Mouse (Mus musculus): ENCODE measurements around the gene Mocs2. TPM values are rescaled to one million over a fixed set of nuclear protein-coding genes. Genes with fewer than 3 reads are reported as not detected.

Mocs2 gene
- total and polyA plus RNA-seq, 3 experiments, result 29.4 to 38.1 (median 34.9) TPM

GRCm38 (mm10) chr13:114834580-114834979, 16.5 kb downstream of the Mocs2 start:
- H3K27me3 ChIP-seq (replicated peaks), result no peaks in the 10 kb centered on the region
- no peak overlapping the region for H3K4me3 ChIP-seq (replicated peaks in 1 of 3; ENCODE audit: low read depth in 2 of 3, low read length in 2 of 3, poor library complexity in 1 of 3)
- no peaks in the 10 kb centered on the region for H3K79me2 ChIP-seq (replicated peaks; ENCODE audit: control insufficient read depth, extremely low read depth, insufficient read depth, poor library complexity, severe bottlenecking)
- in situ Hi-C loops (cut with MboI; ENCODE audit: low pct_ligation_motif_present, low pct_unique_long_range_greater_than_20kb, low sequenced_read_pairs), result no loop called here
- H3K9ac ChIP-seq (ENCODE audit: insufficient read depth, low read depth), result no peak overlapping the region
- peak; percentile 54 for DNase-seq (ENCODE audit: extremely low read depth)
- dilution Hi-C loops (cut with MboI; ENCODE audit: extremely low pct_ligation_motif_present, extremely low pct_unique_long_range_greater_than_20kb, low sequenced_read_pairs), result no loop called here
- H3K27ac ChIP-seq (ENCODE audit: insufficient read depth, low read depth), result peak overlapping the region; percentile 11; the same call in 1 of the 2 replicates
- H3K4me2 ChIP-seq (ENCODE audit: insufficient read depth, low read depth, poor library complexity, severe bottlenecking), result peak overlapping the region; percentile 37
- H3K9me3 ChIP-seq (replicated peaks; ENCODE audit: low read length), result no peaks in the 10 kb centered on the region
- TF ChIP-seq RAD21 (IDR thresholded peaks at IDR 0.05; ENCODE audit: low read depth, low read length) (no peak), ETS1 (conservative IDR thresholded peaks at IDR 0.05; ENCODE audit: low read depth, low read length) (peak; percentile 73), ZNF384 (IDR thresholded peaks at IDR 0.05; ENCODE audit: low read depth, low read length) (peak; percentile 68), IRF4 (IDR thresholded peaks at IDR 0.05; ENCODE audit: low read depth, low read length) (peak; percentile 40; the same call in 1 of the 2 replicates), BHLHE40 (IDR thresholded peaks at IDR 0.05; ENCODE audit: low read depth, low read length) (peak; percentile 71), MEF2A (IDR thresholded peaks at IDR 0.05; ENCODE audit: borderline replicate concordance, low read depth, low read length) (peak; percentile 68), RCOR1 (conservative IDR thresholded peaks at IDR 0.05; ENCODE audit: low read depth, low read length) (peak; percentile 66; the same call in 1 of the 2 replicates), MAZ (IDR thresholded peaks at IDR 0.05; ENCODE audit: low read depth, low read length) (no peak), USF1 (IDR thresholded peaks at IDR 0.05; ENCODE audit: low read depth, low read length) (no peak), MAX (IDR thresholded peaks at IDR 0.05; ENCODE audit: low read length) (peak; percentile 55; the same call in 1 of the 2 replicates), HCFC1 (IDR thresholded peaks at IDR 0.05; ENCODE audit: low read depth, low read length) (peak; percentile 23; the same call in 1 of the 2 replicates), MXI1 (IDR thresholded peaks at IDR 0.05; ENCODE audit: low read depth, low read length) (peak; percentile 59; the same call in 1 of the 2 replicates), MAFK (IDR thresholded peaks at IDR 0.05; ENCODE audit: insufficient replicate concordance, low read length) (no peak), SIN3A (IDR thresholded peaks at IDR 0.05; ENCODE audit: low read length) (peak; percentile 66; the same call in 1 of the 2 replicates), NELFE (IDR thresholded peaks at IDR 0.05; ENCODE audit: low read depth, low read length) (no peak), POLR2AphosphoS2 (IDR thresholded peaks at IDR 0.05; ENCODE audit: low read depth, low read length) (no peak), JUN (IDR thresholded peaks at IDR 0.05; ENCODE audit: insufficient read depth, low read depth, low read length) (peak; percentile 24; the same call in 1 of the 2 replicates), TCF12 (IDR thresholded peaks at IDR 0.05; ENCODE audit: low read depth, low read length) (0 out of 2 replicates have a peak, but pooled peaks have one; percentile 24), EP300 (IDR thresholded peaks at IDR 0.05; ENCODE audit: low read length) (peak; percentile 77), TBP (conservative IDR thresholded peaks at IDR 0.05; ENCODE audit: low read depth, low read length) (0 out of 2 replicates have a peak, but pooled peaks have one; percentile 16), MYC (IDR thresholded peaks at IDR 0.05; ENCODE audit: low read depth, low read length) (peak; percentile 72; the same call in 1 of the 2 replicates)
- H3K4me1 ChIP-seq (ENCODE audit: control insufficient read depth in 1 of 2, insufficient read depth in 2 of 2), result peaks cover 13 to 31% of the 10 kb centered on the region in 2 experiments
- H3K36me3 ChIP-seq (replicated peaks in 1 of 2; ENCODE audit: control insufficient read depth in 1 of 2, insufficient read depth in 1 of 2, low read length in 1 of 2), result peaks cover under 1 to 16% of the 10 kb centered on the region in 2 experiments

All from CH12.LX (cell line).